Mouse (Mus musculus) frontal cortex, postnatal 25 days (tissue): ENCODE results near the gene Bpgm.
A peak's percentile ranks its signal among the peaks of the same experiment; 100 is the strongest.

Experiments used
- DNase-seq, 2 experiments: peaks; one replicate each; pipeline ENCODE4 v3.0.0; 2022; ENCODE audit warnings: low spot score in 2 of 2

Bpgm gene

GRCm38 (mm10) chr6:34528131-34528530 lies 52.1 kb downstream of the Bpgm start:
- no peak for DNase-seq

- DNase-seq, result no peak
These were observed 54.0 kb downstream of the Bpgm start for GRCm38 (mm10) chr6:34529992-34530391.

DNA sequence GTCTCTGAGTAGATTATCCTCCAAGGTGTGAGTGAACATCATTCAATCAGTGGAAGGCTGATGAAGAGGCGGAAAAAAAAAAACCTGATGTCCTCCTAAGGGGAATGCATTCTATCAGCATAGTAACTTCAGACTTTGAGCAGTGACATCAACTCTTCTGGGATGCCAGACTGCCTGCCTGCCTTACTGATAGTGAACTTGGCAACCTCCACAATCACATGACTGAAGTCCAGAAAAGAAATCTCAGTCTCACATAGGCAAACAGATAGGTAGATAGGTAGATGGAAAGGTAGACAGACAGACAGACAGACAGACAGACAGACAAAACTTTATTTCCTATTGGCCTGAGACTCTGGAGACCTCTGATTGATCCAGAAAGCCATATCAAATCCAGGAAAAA lies 57.0 kb downstream of the Bpgm start:
- no peak for DNase-seq

DNA sequence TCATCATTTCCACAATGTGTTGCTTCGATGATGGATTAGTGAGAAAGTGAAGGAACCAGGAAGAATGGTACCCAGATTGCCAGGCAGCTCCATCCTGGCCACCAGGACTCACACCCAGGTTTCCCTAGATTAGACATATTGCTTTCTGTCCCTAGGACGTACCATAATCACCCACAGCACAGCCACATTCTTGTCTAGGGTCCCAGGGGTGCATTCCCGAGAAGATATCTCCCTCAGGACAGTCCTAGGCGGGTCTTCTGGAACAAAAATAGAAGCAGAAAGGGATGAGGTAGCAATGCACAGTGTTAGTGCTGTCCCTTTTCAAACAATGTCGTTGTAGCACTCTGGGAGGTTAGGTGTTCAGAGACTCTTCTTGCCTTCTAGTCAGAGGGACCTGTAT lies 57.9 kb downstream of the Bpgm start:
- DNase-seq, result no peak

- DNase-seq, result no peak
These were observed 66.9 kb downstream of the Bpgm start for GRCm38 (mm10) chr6:34542866-34543265.

DNA sequence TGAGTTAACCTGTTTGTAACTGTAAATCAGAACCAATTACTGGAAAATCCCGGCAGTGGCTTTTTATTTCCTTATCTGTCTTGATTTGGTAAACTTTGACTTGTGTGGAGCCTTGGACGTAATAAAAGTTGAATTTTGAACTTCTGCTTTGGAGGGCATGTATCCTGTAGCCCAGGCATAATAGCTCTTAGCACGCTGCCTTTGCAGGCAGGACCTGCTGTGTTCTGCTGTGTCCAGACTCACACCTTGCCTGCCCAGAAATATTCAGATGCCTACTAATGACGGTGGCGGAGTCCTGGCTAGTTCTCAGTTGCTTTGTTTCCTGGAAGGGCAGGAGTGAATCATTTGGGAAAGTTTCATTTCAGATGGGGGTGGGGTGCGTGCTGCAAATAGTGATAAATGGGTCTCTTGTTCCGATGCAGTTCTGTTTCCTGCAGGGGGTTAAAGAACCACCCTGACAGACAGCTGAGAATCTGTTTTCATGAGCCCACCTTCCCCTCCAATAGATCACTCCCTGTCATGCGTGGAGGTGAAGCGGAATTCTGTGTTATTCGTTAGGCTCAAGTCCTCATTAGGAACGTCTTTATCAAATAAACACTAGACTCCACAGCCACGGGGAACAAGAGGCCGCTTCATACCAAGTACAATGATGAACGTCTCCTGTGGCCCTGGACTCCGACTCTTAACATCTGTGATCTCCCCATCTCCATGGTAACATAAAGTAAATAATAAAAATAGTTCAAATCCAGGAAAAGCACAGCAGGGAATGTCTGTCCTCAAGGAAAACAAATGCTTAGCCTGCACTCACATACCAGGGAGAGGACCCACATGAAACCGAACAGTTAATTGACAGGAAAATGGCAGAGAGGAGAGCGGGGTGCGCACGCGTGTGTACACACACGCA lies 67.5 kb downstream of the Bpgm start:
- DNase-seq, result no peak

- DNase-seq, result no peak
These were observed 68.2 kb downstream of the Bpgm start for GRCm38 (mm10) chr6:34544207-34544602.

DNA sequence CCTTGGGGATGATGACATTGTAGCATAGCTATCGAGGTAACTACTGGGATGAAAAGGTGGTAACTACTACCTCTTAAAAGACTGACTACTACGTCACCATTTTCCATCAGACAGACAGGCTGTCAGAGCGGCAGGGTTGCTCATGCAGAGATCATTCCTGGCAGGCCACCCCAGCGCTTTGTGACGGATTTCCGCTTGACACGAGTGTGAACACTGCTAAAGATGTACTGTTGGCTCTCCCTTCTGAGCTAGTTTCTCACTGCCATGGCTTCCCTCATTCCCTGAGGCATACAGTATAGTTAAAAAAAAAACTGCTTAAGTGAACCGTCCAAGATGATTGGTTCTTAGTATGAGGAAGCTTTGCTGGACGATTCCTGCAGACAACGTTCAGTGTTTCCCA lies 69.3 kb downstream of the Bpgm start:
- no peak for DNase-seq

GRCm38 (mm10) chr6:34548406-34548990 lies 72.5 kb downstream of the Bpgm start:
- no peak for DNase-seq

DNA sequence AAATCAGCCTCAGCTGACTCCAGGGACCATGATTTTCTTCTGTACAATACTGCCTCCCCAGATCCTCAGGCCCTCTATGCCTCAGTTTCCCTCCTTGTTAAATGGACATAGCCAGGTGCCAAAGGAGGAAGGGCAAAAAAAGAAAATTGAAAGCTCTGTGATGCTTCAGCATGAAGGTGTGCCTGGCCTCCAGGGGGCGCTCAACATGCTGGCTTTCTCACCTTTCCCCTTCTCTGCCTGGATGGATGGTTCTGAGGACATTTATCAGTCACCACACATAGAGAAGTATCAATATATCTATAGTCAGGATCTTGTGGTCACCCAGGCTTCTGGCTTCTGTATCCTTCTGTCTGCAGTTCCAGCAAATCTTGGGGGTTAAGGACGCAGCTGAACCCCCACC lies 73.0 kb downstream of the Bpgm start:
- peak in 1 of 2 experiments; percentile 6 for DNase-seq

- DNase-seq, result no peak
These were observed 76.6 kb downstream of the Bpgm start for GRCm38 (mm10) chr6:34552489-34553157.

DNA sequence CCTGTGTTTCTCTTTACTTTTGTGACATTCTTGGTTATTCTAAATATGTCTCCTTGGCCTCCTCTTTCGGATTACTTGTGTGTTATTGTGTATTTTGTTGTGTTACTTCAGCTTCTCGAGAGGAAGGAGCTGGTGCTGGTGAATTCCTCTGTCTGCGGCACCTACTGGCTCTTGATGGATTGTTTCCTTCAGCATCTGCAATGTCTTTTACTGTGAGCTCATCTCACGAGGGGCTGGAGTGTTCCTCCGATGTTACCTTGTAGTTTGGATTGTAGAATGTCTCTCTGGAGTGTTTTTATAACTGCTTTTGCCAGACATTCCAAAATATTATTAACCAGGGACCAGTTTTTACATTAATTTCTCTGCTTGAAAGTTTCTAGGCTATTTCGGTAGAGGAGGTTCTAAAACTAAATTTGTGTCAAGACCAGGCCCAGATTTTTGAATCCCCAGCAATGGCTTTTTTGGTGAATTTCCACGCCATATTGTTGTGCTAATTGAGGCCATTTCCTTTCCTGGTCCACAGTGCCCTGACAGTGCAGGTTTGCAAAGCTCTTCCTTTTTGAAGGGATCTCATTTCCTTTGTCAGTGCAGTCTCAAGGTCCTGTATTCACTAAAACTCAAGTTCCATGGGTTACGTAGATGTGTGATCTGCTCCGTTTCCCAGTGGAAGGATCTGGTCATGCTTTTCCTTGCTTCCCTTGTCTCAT lies 78.4 kb downstream of the Bpgm start:
- no peak for DNase-seq
